Mouse (Mus musculus): ENCODE data around the gene Mapt.

GRCm38 (mm10) chr11:104332105-104332504 lies 100.9 kb downstream of the Mapt start:
- TF ChIP-seq CTCF (IDR thresholded peaks at IDR 0.05; ENCODE audit: control insufficient read depth, insufficient read depth, insufficient replicate concordance, low read depth, low read length): no peak
- no peak for TF ChIP-seq POLR2A (IDR thresholded peaks at IDR 0.05; ENCODE audit: control insufficient read depth, low read depth, low read length)

Measured in testis, adult 2 months (tissue).